Comparison of ENCODE assay signal across 8 mouse cellular contexts in the genomic region with DNA sequence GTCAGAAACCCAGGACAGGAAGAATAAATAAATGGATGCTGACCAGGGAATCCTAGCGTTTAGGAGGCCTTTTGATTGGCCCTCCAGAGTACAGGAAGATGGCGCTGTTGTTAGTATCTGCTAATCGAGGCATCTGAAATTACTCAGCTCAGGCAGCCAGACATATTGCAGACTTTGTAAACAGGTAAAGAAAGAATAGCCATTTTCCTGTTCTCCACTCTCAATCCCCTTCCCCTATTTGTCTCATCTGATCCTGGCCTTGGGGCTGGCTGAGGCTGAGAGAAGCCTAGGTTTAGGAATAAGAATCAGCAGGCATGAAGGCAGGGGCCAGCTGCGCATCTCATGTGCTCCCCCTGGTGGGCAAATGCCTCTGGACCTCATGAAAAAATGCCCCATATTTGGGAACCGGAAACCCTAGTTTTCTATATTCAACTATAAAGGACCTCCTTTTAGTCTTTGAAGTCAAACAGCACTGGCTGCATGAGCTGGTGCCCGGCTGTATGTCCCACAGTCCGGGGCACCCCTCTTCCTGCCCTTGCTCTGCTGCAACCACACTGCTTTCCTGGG. TPM values are rescaled to one million over a fixed set of nuclear protein-coding genes. Genes with fewer than 3 reads are reported as not detected.
DNase-seq lines count a peak whose midpoint lies in the region; ATAC-seq and TF ChIP-seq lines count a peak whose summit lies in the region.

No protein-coding gene starts in this region.

- 38% methylated on average over 7 of the region's 7 CpGs for WGBS in hindbrain, embryonic 10.5 days
- 36% methylated on average over 7 of the region's 7 CpGs for WGBS in hindbrain, embryonic 16.5 days
- 34% methylated on average over 7 of the region's 7 CpGs for WGBS in intestine, embryonic 16.5 days
- WGBS in limb, embryonic 10.5 days = 40% methylated on average over 7 of the region's 7 CpGs
- 29% methylated on average over 7 of the region's 7 CpGs for WGBS in stomach, postnatal 0 days

- TF ChIP-seq EP300 in stomach, postnatal 0 days (optimal IDR thresholded peaks at IDR 0.05) = no peak

- peak overlapping the region; percentile 64 for H3K27ac ChIP-seq in hindbrain, embryonic 10.5 days
- no peak overlapping the region for H3K27ac ChIP-seq in hindbrain, embryonic 16.5 days (ENCODE audit: low read depth, low read length)
- H3K27ac ChIP-seq in intestine, embryonic 16.5 days (ENCODE audit: low read length) = 0 out of 2 replicates have a peak overlapping the region, but pooled peaks have one; percentile 9
- H3K27ac ChIP-seq in limb, embryonic 10.5 days = peak overlapping the region; percentile 46
- no peak overlapping the region for H3K27ac ChIP-seq in stomach, postnatal 0 days (replicated peaks)

- peaks cover 34% of the 10 kb centered on the region; the same call in 1 of the 2 replicates for H3K4me1 ChIP-seq in hindbrain, embryonic 10.5 days (replicated peaks)
- H3K4me1 ChIP-seq in hindbrain, embryonic 16.5 days (ENCODE audit: control insufficient read depth, insufficient read depth, low read depth, low read length) = no peaks in the 10 kb centered on the region
- 0 out of 2 replicates have a peak, but pooled peaks cover 4% of the 10 kb centered on the region for H3K4me1 ChIP-seq in intestine, embryonic 16.5 days (ENCODE audit: control insufficient read depth, insufficient read depth, low read length)
- peaks cover 26% of the 10 kb centered on the region for H3K4me1 ChIP-seq in limb, embryonic 10.5 days
- peaks cover 2% of the 10 kb centered on the region; the same call in 1 of the 2 replicates for H3K4me1 ChIP-seq in stomach, postnatal 0 days (replicated peaks; ENCODE audit: control insufficient read depth, insufficient read depth)

- no peaks in the 10 kb centered on the region for H3K36me3 ChIP-seq in hindbrain, embryonic 10.5 days
- no peaks in the 10 kb centered on the region for H3K36me3 ChIP-seq in hindbrain, embryonic 16.5 days (ENCODE audit: control insufficient read depth, insufficient read depth, low read length)
- no peaks in the 10 kb centered on the region for H3K36me3 ChIP-seq in intestine, embryonic 16.5 days (ENCODE audit: control insufficient read depth, insufficient read depth, low read length)
- no peaks in the 10 kb centered on the region for H3K36me3 ChIP-seq in limb, embryonic 10.5 days
- H3K36me3 ChIP-seq in stomach, postnatal 0 days (ENCODE audit: control insufficient read depth, insufficient read depth, low read length) = no peaks in the 10 kb centered on the region

- H3K9ac ChIP-seq in hindbrain, embryonic 16.5 days (ENCODE audit: low read depth, low read length) = no peak overlapping the region
- H3K9ac ChIP-seq in intestine, embryonic 16.5 days (ENCODE audit: low read depth, low read length) = no peak overlapping the region
- H3K9ac ChIP-seq in stomach, postnatal 0 days (ENCODE audit: low read length) = no peak overlapping the region

- H3K4me3 ChIP-seq in hindbrain, embryonic 10.5 days = no peak overlapping the region
- H3K4me3 ChIP-seq in hindbrain, embryonic 16.5 days (ENCODE audit: low read length) = no peak overlapping the region
- no peak overlapping the region for H3K4me3 ChIP-seq in intestine, embryonic 16.5 days (ENCODE audit: low read length)
- H3K4me3 ChIP-seq in limb, embryonic 10.5 days = no peak overlapping the region
- H3K4me3 ChIP-seq in stomach, postnatal 0 days (ENCODE audit: low read depth, low read length) = no peak overlapping the region

- DNase-seq in hindbrain, embryonic 10.5 days (ENCODE audit: low spot score) = peak; percentile 79
- peak; percentile 76 for DNase-seq in brain, adult 2 months (ENCODE audit: low read depth, low spot score)
- peak; percentile 27 to 81 for DNase-seq in frontal cortex, adult 2 months (ENCODE audit: extremely low spot score in 1 of 2, low spot score in 1 of 2)
- peak; percentile 86 for DNase-seq in limb, embryonic 10.5 days (ENCODE audit: low spot score)
- DNase-seq in natural killer cell, adult 2 months (ENCODE audit: low spot score in 2 of 2) = peak; percentile 6 to 59
- DNase-seq in stomach, postnatal 0 days (ENCODE audit: low spot score) = peak; percentile 79

- H3K4me2 ChIP-seq in hindbrain, embryonic 16.5 days (ENCODE audit: low read length) = no peak overlapping the region
- H3K4me2 ChIP-seq in intestine, embryonic 16.5 days (ENCODE audit: low read depth, low read length) = no peak overlapping the region
- no peak overlapping the region for H3K4me2 ChIP-seq in stomach, postnatal 0 days (replicated peaks; ENCODE audit: low read depth)

- H3K9me3 ChIP-seq in hindbrain, embryonic 10.5 days = no peaks in the 10 kb centered on the region
- no peaks in the 10 kb centered on the region for H3K9me3 ChIP-seq in hindbrain, embryonic 16.5 days (ENCODE audit: control insufficient read depth, low read length)
- H3K9me3 ChIP-seq in intestine, embryonic 16.5 days (ENCODE audit: control insufficient read depth, low read length) = 0 out of 2 replicates have a peak, but pooled peaks cover 5% of the 10 kb centered on the region
- H3K9me3 ChIP-seq in limb, embryonic 10.5 days (replicated peaks) = no peaks in the 10 kb centered on the region
- no peaks in the 10 kb centered on the region for H3K9me3 ChIP-seq in stomach, postnatal 0 days (ENCODE audit: control insufficient read depth, low read length)

- H3K27me3 ChIP-seq in hindbrain, embryonic 10.5 days (ENCODE audit: insufficient read depth, poor library complexity, severe bottlenecking) = no peaks in the 10 kb centered on the region
- H3K27me3 ChIP-seq in hindbrain, embryonic 16.5 days (replicated peaks; ENCODE audit: control insufficient read depth, insufficient read depth, low read length) = no peaks in the 10 kb centered on the region
- no peaks in the 10 kb centered on the region for H3K27me3 ChIP-seq in intestine, embryonic 16.5 days (replicated peaks; ENCODE audit: control insufficient read depth, insufficient read depth, low read length)
- no peaks in the 10 kb centered on the region for H3K27me3 ChIP-seq in limb, embryonic 10.5 days (ENCODE audit: low read depth, poor library complexity, severe bottlenecking)
- no peaks in the 10 kb centered on the region for H3K27me3 ChIP-seq in stomach, postnatal 0 days (ENCODE audit: control insufficient read depth, insufficient read depth, low read length)

- peak; percentile 90 for TF ChIP-seq CTCF in stomach, postnatal 0 days (IDR thresholded peaks at IDR 0.05; ENCODE audit: low read depth)

- no peak for ATAC-seq in hindbrain, embryonic 16.5 days
- no peak for ATAC-seq in intestine, embryonic 16.5 days
- ATAC-seq in stomach, postnatal 0 days (ENCODE audit: low FRiP score, low TSS enrichment) = no peak

RNA-seq across cellular contexts. Expression of gene Smad5, which starts 44.8 kb away (rescaled TPM):
- 31.4 and 34.4 TPM in 2 replicates for polyA plus RNA-seq in hindbrain, embryonic 10.5 days (2016; fragmentation: Nextera tagmentation; extraction: Ambion mirVana)
- polyA plus RNA-seq in hindbrain, embryonic 16.5 days (2015; fragmentation: Nextera tagmentation; extraction: Ambion mirVana) = 17.2 and 21.3 TPM in 2 replicates
- polyA plus RNA-seq in frontal cortex, adult 2 months (2012; rRNA removed) = 20.3 and 21.7 TPM in 2 replicates
- polyA plus RNA-seq in intestine, embryonic 16.5 days (2015; fragmentation: Nextera tagmentation; extraction: Ambion mirVana) = 14.5 and 15.3 TPM in 2 replicates
- 42.1 and 52.3 TPM in 2 replicates for polyA plus RNA-seq in limb, embryonic 10.5 days (2016; fragmentation: Nextera tagmentation; extraction: Ambion mirVana)
- 9.4 and 10.3 TPM in 2 replicates for polyA plus RNA-seq in stomach, postnatal 0 days (2015; fragmentation: Nextera tagmentation; extraction: Ambion mirVana)

RNA-seq across cellular contexts. Expression of gene Tgfbi, which starts 48.7 kb away (rescaled TPM):
- 38.4 and 42.9 TPM in 2 replicates for polyA plus RNA-seq in hindbrain, embryonic 10.5 days (2016; fragmentation: Nextera tagmentation; extraction: Ambion mirVana)
- 6.3 and 7.9 TPM in 2 replicates for polyA plus RNA-seq in hindbrain, embryonic 16.5 days (2015; fragmentation: Nextera tagmentation; extraction: Ambion mirVana)
- 4.5 and 4.7 TPM in 2 replicates for polyA plus RNA-seq in frontal cortex, adult 2 months (2012; rRNA removed)
- 122 and 124 TPM in 2 replicates for polyA plus RNA-seq in intestine, embryonic 16.5 days (2015; fragmentation: Nextera tagmentation; extraction: Ambion mirVana)
- 26.3 and 38.9 TPM in 2 replicates for polyA plus RNA-seq in limb, embryonic 10.5 days (2016; fragmentation: Nextera tagmentation; extraction: Ambion mirVana)
- polyA plus RNA-seq in stomach, postnatal 0 days (2015; fragmentation: Nextera tagmentation; extraction: Ambion mirVana) = 140 and 149 TPM in 2 replicates

Comparison
In these comparisons a context has a peak if more than half of its experiments do, and no peak if none do; other contexts are left out.
1. H3K27ac ChIP-seq: peak in hindbrain, embryonic 10.5 days (single experiment), intestine, embryonic 16.5 days (single experiment) and limb, embryonic 10.5 days (single experiment); none in hindbrain, embryonic 16.5 days (single experiment) and stomach, postnatal 0 days (single experiment).
2. DNase-seq: peak in every context shown above with its lines; median percentile 86 in limb, embryonic 10.5 days; 79 in hindbrain, embryonic 10.5 days; 79 in stomach, postnatal 0 days; 76 in brain, adult 2 months; 54 in frontal cortex, adult 2 months; 32 in natural killer cell, adult 2 months.